10 mouse cellular contexts compared by ENCODE assay signal in genomic region chr6:92132021-92132911, GRCm38 (mm10). TPM values are rescaled to one million over a fixed set of nuclear protein-coding genes. Genes with fewer than 3 reads are reported as not detected.
DNase-seq lines count a peak whose midpoint lies in the region; ATAC-seq lines count a peak whose summit lies in the region.
"Had no signal": no experiment of that assay in that cellular context is flagged by ENCODE, and none has a peak within 500 bp of the region (broad histone marks: within the 10 kb centered on the region; RNA-seq: fewer than 3 reads in every experiment).

No protein-coding gene starts in this region.

- peak; percentile 10 for DNase-seq in embryo, embryonic 10.5 days (ENCODE audit: low spot score)
- DNase-seq in embryo, embryonic 11 days: no peak
- DNase-seq in right cerebral cortex, postnatal 14 days: peak; percentile 13
- no peak for DNase-seq in right cerebral cortex, postnatal 25 days
- DNase-seq in adrenal gland, postnatal 36 days: peak; percentile 19 to 41
- DNase-seq in thymus, postnatal 14 days: peak; percentile 35
- no peak for DNase-seq in retina, postnatal 1 day
- DNase-seq: heart, postnatal 36 days had no signal

- no peak for ATAC-seq in cerebellum, adult (ENCODE audit: insufficient number of reproducible peaks, low FRiP score, low TSS enrichment)
- ATAC-seq: intestine, embryonic 15.5 days had no signal

RNA-seq across cellular contexts. Expression of gene Nr2c2, which starts 41.1 kb away (rescaled TPM):
- 10 to 100 TPM; 35.3 to 41.5 TPM for total RNA-seq in adrenal gland, postnatal 36 days (2021)

RNA-seq across cellular contexts. Expression of gene Mrps25, which starts 51.6 kb away (rescaled TPM):
- total RNA-seq in adrenal gland, postnatal 36 days (2021): 10 to 100 TPM; 48.9 to 49.8 TPM

Comparison
In these comparisons a context has a peak if more than half of its experiments do, and no peak if none do; other contexts are left out.
1. DNase-seq: peak in embryo, embryonic 10.5 days (single experiment), right cerebral cortex, postnatal 14 days (single experiment), adrenal gland, postnatal 36 days (2 of 2) and thymus, postnatal 14 days (single experiment); none in embryo, embryonic 11 days (single experiment), right cerebral cortex, postnatal 25 days (single experiment) and retina, postnatal 1 day (single experiment).